Mouse (Mus musculus) thymus, adult 2 months (tissue): ENCODE measurements around the gene Clcn7.

Experiments
- CTCF ChIP-seq: fragments of 200-500 bp; IDR thresholded peaks from 2 replicates; pipeline ENCODE4 v1.5.1; 2012; ENCODE audit warnings: mild to moderate bottlenecking, control low read depth, low read length, moderate library complexity, borderline replicate concordance; ENCODE audit not compliant: control insufficient read depth, poor library complexity, insufficient read depth; ENCODE audit errors: extremely low read depth
- POLR2A ChIP-seq: fragments of 200-500 bp; IDR thresholded peaks from 2 replicates; pipeline ENCODE4 v1.6.1; 2012; ENCODE audit warnings: mild to moderate bottlenecking, low read length, control low read depth, moderate library complexity; ENCODE audit not compliant: control insufficient read depth, poor library complexity, insufficient read depth; ENCODE audit errors: extremely low read depth

DNA sequence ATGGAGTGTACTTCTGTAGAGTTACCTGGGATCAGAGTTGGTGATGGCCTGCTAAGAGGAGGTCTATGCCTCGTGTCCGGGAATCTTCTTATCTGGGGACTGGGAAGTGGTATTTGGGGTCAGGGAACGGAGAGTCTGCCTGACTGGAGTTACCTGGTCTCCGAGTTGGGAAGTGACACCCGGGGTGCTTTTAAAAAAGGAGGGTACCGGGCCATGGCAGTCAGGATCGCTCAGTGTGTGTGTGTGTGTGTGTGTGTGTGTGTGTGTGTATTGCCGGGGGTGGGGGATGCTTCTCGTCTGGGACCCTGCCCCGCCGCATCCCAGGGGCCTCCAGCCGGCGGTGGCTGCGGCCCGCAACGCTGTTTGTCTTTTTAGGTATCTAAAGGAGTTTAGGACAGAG lies 55.9 kb downstream of the Clcn7 start:
- TF ChIP-seq POLR2A: no peak
- no peak for TF ChIP-seq CTCF
